Mouse (Mus musculus) heart, postnatal 10 days (tissue): Measurements from ENCODE around the gene Mcrip2. TPM values are rescaled to one million over a fixed set of nuclear protein-coding genes. Genes with fewer than 3 reads are reported as not detected.
"Not testable (repeated sequence)": the region's sequence is repeated elsewhere in the genome, so short reads cannot be mapped to it uniquely, and the experiment has no call there.

Experiments
- DNase-seq, 2 experiments: peaks; one replicate each; pipeline ENCODE4 v3.0.0; 2021
- intact Hi-C: fragments of 180-260 bp; cut with DNase I; formaldehyde crosslinking; loops from one replicate; pipeline ENCODE4 v1.15.1; 2025
- total RNA-seq, 2 experiments: library from RNA; stranded (reverse); gene quantifications; 2 replicates each; pipeline ENCODE4 v1.2.3; 2021

The Mcrip2 gene
- total RNA-seq, 2 experiments from 2014 or later, result 191 to 218 TPM

DNA sequence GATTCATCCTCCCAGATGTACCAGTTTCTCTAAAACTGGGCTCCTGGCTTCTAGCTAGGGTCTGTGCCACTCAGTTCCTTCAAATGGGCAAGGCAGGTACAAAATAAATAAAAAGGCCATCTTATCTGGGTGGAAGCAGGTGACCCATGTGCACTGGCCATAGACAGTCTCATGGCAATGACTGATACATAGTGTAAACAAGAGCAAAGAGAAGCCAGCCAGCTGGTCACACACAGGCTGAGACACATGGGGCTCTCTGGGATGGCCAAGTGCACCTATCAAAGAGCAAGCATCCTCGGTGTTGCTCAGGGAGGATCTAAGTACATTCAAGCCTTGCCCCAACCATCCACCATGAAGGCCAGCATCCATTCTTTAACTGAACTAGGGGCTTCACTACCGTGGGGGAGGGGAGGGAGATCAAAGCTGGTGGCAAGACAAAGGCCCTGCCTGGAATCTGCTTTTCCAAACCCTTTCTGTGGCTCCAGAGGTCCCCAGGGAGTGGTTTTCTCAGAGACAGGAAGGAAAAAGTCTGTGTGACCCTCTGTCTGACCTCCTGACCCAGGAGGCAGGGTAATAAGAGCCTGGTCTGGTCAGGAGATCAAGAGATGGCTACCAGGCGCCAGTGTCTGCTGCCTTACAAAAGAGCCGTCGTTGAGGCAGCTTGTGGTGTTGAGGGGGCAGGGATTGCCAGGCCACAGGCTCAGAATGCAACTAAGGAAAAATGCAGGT lies 12.5 kb upstream of the Mcrip2 start:
- intact Hi-C loops, result no loop called here
- DNase-seq, result no peak

DNA sequence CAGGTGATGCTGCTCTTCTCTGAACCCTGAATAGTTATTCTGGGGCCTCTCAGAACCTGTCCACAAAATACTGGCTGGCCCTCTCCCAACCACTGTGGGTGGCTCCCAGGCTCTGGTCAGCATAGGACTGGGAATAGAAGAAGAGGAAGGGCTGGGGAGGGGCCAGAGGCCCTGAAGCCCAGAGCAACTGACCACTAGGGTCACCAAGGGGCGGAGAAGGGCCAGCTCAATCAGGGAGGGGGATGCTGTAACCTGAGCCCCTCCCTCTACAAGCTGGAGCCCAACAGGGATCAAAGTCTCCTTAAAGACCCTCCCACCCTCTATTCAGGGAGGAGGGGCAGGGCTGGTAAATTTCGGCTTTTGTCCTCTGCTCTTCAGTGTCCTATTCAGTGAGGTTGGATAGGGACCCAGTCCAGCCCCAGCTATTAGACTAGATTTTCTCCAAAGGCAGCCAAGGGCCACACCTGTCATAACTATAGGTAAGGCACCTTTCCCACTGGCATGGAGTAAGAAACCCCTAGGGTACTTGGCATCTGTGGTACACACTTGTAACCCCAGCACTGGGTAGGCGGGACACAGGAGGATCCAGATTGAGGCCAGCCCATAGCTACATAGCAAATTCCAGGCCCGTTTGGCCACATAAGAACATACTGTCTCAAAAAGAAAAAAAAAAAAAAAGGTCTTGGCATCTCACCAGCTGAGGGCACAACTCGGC lies 11.8 kb upstream of the Mcrip2 start, which contains the start of gene Wfikkn1:
Wfikkn1 (minus strand) TSS at position 663 of the 715 bp plus-strand sequence.
- no peak for DNase-seq
- intact Hi-C loops, result no loop called here

DNA sequence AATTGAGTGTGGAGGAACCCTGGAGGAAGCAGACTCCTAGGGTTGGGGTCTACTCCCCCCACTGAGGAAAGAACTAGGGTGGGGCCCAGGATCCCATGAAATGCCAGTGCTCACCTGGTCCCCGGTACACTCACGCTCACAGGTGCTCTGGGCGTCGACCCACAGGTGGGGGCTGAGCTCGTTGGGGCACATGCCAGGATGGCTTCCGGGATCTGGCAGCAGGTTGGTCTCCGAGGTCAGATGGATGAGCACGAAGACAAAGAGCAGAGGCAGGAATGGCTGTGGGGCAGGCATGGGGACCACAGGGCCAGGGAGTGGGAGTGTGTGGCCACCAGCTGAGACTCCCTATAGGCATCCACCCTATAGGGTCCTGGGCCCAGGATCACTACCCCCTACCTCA lies 11.2 kb upstream of the Mcrip2 start:
- no peak for DNase-seq
- intact Hi-C loops, result no loop called here

DNA sequence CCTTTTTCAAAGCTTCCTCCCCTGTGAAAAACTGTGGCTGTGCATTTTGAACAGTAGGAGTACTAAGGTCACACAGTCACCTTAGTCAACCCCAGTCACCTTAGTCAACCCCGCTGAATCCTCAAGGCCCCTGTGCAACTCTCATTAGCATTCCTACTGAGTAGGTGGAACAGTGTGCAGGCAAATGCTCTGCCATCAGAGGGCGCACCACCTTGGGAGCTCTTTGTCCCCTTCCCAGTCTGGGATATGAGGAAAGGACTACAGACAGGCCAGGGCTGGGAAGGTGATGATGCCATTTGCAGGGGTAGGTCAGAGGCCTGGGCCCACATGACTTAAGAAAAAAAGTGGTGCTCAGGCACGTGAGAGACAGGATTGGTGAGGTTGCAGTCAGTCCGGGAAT lies 10.7 kb upstream of the Mcrip2 start:
- intact Hi-C loops, result no loop called here
- DNase-seq, result no peak

DNA sequence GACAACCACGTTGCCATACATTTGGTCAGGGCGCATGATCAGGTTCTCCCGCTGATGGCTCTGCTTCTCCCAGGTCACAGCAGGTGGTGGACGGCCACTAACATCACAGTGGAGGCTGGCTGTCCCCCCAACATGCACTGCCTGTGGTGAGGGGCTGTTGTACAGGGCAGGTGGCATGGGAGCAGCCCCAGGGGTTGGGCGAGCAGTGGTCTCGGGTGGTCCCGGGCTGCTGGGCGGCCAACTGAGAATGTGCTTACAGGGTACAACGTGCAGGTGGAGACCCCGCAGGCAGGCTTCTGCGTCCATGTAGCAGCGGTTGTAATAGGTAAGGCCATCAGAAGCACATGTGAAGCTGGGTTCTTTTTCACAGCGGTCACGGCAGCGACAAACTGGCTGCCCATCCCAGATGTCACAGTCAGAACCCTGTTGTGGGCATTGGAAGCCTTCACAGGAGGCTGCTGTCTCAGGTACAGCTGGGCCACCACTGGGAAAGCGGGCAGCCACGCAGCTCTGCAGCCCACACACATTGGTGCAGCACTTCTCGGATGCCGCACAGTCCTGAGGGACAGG lies 10.1 kb upstream of the Mcrip2 start:
- intact Hi-C loops, result no loop called here
- DNase-seq, result no peak

DNA sequence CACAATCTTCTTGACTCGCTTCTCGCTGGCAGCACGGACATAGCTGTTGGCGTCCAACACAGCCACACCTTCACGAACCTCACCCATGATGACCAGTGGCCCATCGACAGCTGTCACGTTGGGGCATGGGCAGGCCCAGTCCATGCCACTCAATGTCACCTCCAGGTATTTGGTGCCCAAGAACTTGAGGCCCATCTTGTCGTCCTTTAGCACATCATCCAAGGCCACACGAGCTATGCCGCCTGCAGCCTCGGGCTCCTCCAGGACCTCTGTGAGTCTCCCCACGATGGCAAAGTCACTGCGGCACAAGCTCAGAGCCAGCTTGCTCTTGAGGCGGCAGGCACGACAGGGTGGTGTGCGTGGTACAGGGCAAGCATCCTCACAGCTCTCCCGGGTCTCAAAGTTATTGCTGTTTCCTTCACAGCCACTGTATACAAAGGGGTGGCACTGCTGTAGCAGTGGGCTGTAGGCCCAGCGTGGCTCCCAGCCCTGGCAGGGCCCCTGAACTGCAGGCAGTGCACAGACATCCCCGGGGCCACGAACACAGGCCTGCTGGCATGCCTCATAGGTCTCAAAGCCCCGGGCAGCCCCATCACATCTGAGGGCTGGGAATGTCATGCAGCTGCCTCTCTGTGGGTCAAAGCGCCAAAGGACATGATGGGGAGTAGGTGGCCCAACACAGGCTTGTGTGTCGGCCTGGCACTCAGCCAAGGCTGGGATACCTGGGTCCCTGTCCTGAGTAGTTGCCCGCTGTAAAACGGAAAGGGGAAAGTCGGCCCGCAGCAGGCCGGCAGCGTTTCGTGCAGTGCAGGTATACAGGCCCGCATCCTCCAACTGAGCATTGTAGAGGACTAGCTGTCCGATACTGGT lies 9.4 kb upstream of the Mcrip2 start:
- DNase-seq, result no peak
- intact Hi-C loops, result no loop called here

DNA sequence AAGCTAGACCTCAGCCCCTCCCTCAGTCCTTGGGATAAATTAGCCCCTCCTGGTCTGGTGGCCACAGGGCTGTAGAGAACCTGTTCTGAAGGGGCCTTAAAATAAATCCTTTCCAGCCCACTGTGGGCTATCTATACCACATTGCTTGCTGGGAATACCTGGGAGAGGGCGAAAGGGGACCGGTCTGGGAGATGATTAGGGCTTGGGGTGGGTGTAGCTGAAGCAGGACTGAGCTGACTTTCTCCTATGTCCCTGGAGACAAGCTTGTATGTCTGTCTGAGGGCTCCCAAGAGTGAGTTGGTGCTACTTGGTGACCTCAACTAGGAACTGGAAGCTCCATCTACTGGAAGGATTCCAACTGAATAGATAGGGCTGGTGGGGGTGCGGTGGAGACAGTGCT lies 8.5 kb upstream of the Mcrip2 start:
- intact Hi-C loops, result no loop called here

DNA sequence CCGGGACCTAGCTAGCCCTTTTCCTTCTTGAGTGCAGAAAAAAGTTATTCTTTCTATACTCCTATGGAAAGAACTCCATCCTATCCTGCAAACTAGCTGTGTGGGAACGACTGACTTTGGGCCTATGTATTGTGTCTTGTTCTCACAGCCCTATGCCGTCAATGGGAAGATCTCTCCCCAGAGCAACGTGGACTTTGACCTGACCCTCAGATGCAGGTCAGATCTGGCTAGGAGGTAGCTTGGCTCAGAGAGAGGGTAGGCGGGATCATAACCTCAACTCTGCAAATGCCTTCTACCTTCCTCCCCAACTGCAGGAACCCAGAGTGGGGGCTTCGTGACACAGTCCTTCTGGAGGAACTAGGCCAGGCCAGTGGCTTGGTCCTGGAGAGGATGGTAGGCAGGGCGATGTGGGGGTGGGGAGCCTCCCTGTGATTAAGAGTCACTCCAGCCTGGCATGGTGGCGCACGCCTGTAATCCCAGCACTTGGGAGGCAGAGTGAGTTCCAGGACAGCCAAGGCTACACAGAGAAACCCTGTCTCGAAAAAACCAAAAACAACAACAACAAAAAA lies 7.9 kb upstream of the Mcrip2 start:
- intact Hi-C loops, result no loop called here
- no peak for DNase-seq

More for the DNA sequence above, 8.5 kb upstream of the Mcrip2 start:
- DNase-seq, result no peak

DNA sequence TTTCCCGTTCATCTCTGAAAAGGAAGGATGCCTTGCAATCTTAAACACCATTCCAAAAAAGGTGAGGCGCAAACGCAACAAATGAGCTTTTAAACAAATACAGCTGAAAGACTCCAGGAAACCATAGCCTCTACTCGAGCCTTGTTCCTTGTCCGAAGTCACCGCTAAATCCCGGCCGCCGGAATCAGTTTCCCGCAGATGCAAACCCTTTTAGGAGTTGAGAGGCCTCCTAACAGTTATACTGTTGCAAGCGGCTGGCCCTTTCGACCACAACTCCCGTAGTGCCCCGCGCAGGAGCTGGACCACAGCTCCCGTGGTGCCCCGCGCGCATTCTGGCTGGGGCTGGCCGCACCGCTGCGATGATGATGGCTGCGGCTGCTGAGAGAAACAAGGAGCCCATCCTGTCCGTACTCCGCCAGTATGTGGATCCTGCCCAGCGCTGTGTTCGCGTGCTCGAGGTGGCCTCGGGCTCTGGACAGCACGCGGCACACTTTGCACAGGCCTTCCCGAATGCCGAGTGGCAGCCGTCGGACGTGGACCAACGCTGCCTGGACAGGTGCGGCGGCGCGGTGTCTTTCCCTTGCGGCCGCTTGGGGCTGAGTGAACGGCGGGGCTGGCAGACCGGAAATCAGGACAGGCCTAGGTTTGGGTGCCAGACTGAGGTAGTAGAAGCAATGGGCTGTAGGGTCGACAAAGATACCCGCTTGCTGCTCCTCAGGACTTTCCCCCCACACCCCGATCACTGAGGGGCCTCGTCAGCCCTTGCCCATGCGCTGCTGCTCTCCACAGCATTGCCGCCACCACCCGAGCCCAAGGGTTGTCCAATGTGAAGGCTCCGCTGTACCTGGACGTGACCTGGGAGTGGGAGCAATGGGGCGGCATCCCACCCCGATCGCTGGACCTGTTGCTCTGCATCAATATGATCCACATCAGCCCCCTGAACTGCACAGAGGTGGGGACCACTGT lies 6.9 kb upstream of the Mcrip2 start:
- peak; percentile 91 to 92 for DNase-seq
- intact Hi-C loops, result loop anchor here (2.0 kb wide), 1 partner anchor 43 kb away; the partner anchor contains the start of gene Rab40c

DNA sequence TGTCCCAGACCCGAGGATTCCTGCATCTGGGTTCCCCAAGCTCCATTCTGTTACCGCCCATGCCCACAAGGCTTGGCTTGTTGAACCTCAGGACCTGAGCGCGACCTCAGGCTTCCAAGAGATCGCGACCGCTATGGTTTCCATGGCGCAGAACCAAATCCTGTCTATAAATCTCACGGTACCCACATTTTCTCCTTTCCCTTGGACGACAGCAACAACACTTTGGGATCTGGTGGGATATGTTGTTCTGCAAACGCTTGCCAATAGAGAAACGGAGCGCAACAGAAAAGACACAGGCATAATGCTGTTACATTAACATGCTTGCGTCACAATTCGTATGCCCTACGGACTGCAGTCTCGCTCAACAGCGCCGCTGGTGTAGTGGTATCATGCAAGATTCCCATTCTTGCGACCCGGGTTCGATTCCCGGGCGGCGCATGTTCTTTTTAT lies 6.2 kb upstream of the Mcrip2 start, which contains the start of gene Mettl26:
Mettl26 (plus strand) TSS at position 354 of the 450 bp plus-strand sequence.
- peak; percentile 94 to 97 for DNase-seq
- intact Hi-C loops, result loop anchor here (2.0 kb wide), 1 partner anchor 44 kb away; the partner anchor contains the start of gene Rab40c

DNA sequence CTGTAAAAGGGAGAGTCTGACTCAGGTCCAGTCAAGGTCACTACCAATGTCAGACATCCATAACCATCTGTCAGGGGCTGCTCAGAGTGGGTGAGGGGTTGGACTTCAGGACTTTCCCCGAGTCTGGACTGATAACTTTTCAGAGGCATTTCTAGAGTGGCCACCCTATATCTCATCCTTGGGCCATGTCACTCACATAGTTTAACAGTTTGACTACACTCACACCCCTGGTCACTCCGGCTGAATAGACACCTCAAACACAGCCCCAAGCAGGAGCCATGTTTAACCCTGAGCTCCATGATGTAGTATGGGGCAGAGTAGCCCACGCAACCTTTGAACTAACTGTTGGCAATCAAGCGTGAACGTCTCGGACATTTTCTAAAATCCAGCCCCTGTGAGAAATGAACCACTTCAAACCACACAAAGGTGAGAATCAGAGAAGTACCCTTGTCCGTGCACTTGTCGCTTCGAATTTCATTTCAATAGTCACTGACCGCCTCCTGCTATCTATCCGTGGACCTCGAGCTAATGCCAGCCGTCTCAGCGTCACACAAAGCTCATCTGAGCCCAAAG lies 5.7 kb upstream of the Mcrip2 start:
- DNase-seq, result no peak
- intact Hi-C loops, result loop anchor here (2.0 kb wide), 1 partner anchor 45 kb away; the partner anchor contains the start of gene Rab40c

DNA sequence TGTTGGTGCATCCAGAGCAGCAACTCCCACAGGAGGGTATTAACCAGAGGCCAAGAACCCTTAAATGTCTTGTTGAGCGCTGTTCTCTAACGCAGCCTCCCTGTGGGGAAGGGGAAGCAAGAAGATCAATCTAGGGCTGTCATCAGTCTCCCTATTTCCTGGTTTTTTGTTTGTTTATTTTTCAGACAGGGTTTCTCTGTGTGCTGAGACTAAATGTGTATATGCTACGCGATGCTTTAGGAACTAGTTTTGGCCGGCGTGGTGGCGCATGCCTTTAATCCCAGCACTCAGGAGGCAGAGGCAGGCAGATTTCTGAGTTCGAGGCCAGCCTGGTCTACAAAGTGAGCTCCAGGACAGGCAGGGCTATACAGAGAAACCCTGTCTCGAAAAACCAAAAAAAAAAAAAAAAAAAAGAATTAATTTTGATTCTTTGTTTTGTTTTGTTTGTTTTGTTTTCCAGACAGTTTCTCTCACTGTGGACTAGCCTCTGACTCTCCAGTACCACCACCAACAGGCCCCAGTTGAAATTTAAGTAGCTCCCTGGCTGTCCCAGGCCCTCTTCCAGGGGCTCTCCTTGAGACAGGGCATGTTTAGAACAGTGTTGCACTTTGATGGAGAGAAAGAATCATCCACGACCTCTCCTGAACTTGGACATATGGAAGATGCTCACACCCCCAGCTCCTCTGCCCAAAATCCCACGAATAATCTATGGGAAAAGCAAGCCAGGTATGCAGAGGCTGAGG lies 5.0 kb upstream of the Mcrip2 start:
- intact Hi-C loops, result loop anchor here (2.0 kb wide), 1 partner anchor 45 kb away; the partner anchor contains the start of gene Rab40c
- DNase-seq, result no peak

DNA sequence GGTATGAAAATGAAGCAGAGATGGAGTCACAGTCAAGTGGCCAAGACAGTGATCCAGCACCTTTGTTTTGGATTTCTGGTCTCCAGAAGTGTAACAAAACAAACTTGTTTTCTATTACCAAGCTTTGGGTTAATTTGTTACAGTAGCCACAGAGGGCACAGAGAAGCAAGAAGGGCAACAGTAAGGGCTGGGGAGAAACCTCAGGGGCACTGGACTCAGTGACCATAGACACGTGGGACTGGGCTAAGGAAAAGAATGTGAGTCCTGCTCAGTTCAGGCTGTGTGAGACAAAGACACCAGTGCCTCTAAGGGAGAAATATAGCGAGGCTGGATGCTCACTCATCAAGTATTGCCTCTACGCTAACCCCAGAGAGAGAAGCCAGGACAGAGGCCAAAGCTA lies 4.1 kb upstream of the Mcrip2 start:
- DNase-seq, result no peak
- intact Hi-C loops, result no loop called here

DNA sequence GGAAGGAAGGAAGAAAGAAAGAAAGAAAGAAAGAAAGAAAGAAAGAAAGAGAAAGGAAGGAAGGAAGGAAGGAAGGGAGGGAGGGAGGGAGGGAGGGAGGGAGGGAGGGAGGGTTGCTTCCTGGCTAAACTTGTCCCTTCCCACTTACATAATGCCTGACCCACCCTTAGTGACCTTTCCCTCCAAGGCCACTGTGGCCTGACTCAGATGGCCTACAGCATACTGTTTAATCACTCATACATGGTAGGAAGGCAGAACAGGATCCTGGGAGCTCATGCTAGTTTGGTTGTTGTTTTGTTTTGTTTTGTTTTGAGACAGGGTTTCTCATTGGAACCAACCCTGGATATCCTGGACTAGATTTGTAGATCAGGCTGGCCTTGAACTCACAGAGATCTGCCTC lies 3.0 kb upstream of the Mcrip2 start:
- DNase-seq, intact Hi-C loops: not testable (repeated sequence)

DNA sequence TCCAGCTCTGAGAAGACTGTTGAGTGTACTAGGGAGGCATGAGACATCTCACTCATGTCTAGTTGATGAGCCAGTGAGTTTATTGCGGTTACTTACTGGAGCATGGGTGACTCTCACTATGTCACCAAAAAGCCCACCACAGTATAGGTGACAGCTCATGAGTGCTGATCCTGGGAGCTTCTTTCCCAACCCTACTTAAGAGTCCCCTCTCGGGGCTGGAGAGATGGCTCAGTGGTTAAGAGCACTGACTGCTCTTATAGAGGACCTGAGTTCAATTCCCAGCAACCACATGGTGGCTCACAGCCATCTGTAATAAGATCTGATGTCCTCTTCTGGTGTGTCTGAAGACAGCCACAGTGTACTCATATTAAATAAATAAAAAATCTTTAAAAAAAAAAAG lies 1.4 kb upstream of the Mcrip2 start:
- intact Hi-C loops, result no loop called here

DNA sequence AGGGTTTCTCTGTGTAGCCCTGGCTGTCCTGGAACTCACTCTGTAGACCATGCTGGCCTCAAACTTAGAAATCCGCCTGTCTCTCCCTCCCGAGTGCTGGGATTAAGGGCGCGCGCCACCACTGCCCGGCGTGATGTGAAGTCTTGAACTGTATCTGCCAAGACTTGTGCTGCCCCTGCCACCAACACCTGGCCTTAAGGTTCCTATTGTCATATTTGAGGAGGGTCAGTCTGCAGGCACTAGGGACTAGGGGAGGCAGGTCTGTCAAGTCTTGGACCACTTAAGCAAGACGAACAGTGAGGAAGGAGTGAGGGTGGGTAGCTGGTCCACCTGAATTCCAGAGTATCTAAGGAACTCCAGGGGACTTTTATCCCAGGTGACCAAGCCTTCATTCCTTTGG lies 934 bp upstream of the Mcrip2 start:
- intact Hi-C loops, result no loop called here
- DNase-seq, result no peak

More for the DNA sequence above, 1.4 kb upstream of the Mcrip2 start:
- no peak for DNase-seq

DNA sequence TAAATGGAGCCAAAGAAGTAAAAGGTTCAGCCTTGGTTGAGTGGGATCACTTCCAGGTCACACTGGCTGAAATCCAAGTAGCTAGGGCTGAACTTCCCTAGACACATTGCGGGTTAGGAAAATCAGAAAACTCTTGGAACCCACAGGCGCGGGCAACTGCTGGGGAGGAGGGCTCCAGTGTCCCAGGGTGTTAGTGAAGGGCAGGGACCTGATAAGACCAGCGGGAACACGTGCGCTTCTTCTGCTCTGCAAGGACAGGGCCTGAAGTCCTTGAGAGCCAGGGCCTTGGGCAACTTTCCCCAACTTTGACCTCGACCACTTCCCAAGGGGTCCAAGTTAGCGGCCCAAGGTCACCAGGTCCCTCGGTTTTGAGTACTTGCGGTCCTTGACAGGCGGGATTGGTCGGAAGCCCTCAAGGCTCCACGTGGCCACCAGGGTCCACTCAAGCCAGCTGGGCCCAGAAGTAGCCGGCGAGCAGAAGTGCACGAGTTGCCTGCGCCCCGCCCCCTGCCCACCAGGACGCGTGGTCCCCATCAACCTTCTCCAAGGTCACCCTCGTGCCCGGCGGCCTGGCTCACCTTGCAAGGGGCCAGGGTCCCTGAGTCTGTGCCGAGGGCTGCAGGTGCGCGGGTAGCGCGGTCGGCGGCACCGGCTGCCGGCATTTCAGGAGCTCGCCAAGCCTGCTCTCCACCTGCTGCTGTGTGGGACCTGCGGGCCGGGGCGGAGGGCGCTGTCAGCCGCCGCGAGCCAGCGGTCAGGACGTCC lies 546 bp downstream of the Mcrip2 start:
- DNase-seq, result peak; percentile 72 to 82
- intact Hi-C loops, result no loop called here
